Mouse (Mus musculus) kidney, adult 2 months (tissue): ENCODE measurements around the gene Kiss1.

ENCODE experiments used
- CTCF ChIP-seq: fragments of 200-500 bp; conservative IDR thresholded peaks from 2 replicates; pipeline ENCODE4 v1.5.1; 2011; ENCODE audit warnings: low read depth, mild to moderate bottlenecking, control low read depth, low read length, moderate library complexity, mixed read lengths; ENCODE audit not compliant: insufficient read depth, insufficient read length
- POLR2A ChIP-seq: fragments of 200-500 bp; IDR thresholded peaks from one replicate; pipeline ENCODE4 v1.6.1; 2011; ENCODE audit warnings: low read depth, low read length, control low read depth

- TF ChIP-seq CTCF (no peak), POLR2A (no peak)
Observed at GRCm38 (mm10) chr1:133332656-133333430, 11.2 kb downstream of the Kiss1 start.
